18 mouse cellular contexts compared by ENCODE assay signal in genomic region chr3:89643391-89643790, GRCm38 (mm10).
DNase-seq lines count a peak whose midpoint lies in the region; ATAC-seq and TF ChIP-seq lines count a peak whose summit lies in the region.
"Had no signal": no experiment of that assay in that cellular context is flagged by ENCODE, and none has a peak within 500 bp of the region (broad histone marks: within the 10 kb centered on the region; RNA-seq: fewer than 3 reads in every experiment).

No protein-coding gene starts in this region.

- intact Hi-C loops in heart, postnatal 10 days (cut with DNase I), result no loop called here

- no peak overlapping the region for H3K4me2 ChIP-seq in heart, embryonic 13.5 days
- no peak overlapping the region for H3K4me2 ChIP-seq in hindbrain, embryonic 13.5 days
- H3K4me2 ChIP-seq in hindbrain, embryonic 16.5 days (ENCODE audit: low read length), result no peak overlapping the region
- H3K4me2 ChIP-seq: embryonic facial prominence, embryonic 12.5 days; forebrain, embryonic 13.5 days had no signal

- H3K9me3 ChIP-seq in heart, embryonic 13.5 days, result 0 out of 2 replicates have a peak, but pooled peaks cover 3% of the 10 kb centered on the region
- no peaks in the 10 kb centered on the region for H3K9me3 ChIP-seq in hindbrain, embryonic 13.5 days
- H3K9me3 ChIP-seq in hindbrain, embryonic 16.5 days (ENCODE audit: control insufficient read depth, low read length), result no peaks in the 10 kb centered on the region
- no peaks in the 10 kb centered on the region for H3K9me3 ChIP-seq in MEL (replicated peaks; ENCODE audit: insufficient read depth, low read length)
- H3K9me3 ChIP-seq: embryonic facial prominence, embryonic 12.5 days; forebrain, embryonic 13.5 days; heart, embryonic 10.5 days had no signal

- TF ChIP-seq RAD21 in MEL (IDR thresholded peaks at IDR 0.05; ENCODE audit: low read depth, low read length), result no peak

- H3K4me1 ChIP-seq in heart, embryonic 13.5 days, result peaks cover 43% of the 10 kb centered on the region
- H3K4me1 ChIP-seq in hindbrain, embryonic 13.5 days (replicated peaks), result peaks cover 46% of the 10 kb centered on the region
- peaks cover 24% of the 10 kb centered on the region for H3K4me1 ChIP-seq in hindbrain, embryonic 16.5 days (ENCODE audit: control insufficient read depth, insufficient read depth, low read depth, low read length)
- H3K4me1 ChIP-seq in MEL (ENCODE audit: control insufficient read depth in 1 of 2, insufficient read depth in 2 of 2, low read length in 2 of 2), result no peaks in the 10 kb centered on the region

- peak in 1 of 2 experiments; percentile 38; a peak in 2 of 4 replicates for TF ChIP-seq EP300 in MEL (IDR thresholded peaks at IDR 0.05; ENCODE audit: low read depth in 1 of 2, low read length in 2 of 2)

- H3K36me3 ChIP-seq in heart, embryonic 13.5 days, result no peaks in the 10 kb centered on the region
- H3K36me3 ChIP-seq in hindbrain, embryonic 13.5 days, result no peaks in the 10 kb centered on the region
- no peaks in the 10 kb centered on the region for H3K36me3 ChIP-seq in hindbrain, embryonic 16.5 days (ENCODE audit: control insufficient read depth, insufficient read depth, low read length)
- no peaks in the 10 kb centered on the region for H3K36me3 ChIP-seq in MEL (ENCODE audit: control insufficient read depth in 1 of 2, insufficient read depth in 2 of 2, low read length in 2 of 2)
- H3K36me3 ChIP-seq: embryonic facial prominence, embryonic 12.5 days; heart, embryonic 10.5 days had no signal

- DNase-seq in heart, postnatal 10 days, result no peak
- DNase-seq in MEL (ENCODE audit: low read depth, low spot score), result peak; percentile 55
- DNase-seq in brain, embryonic 14.5 days (ENCODE audit: low read depth), result peak; percentile 30
- DNase-seq: adrenal gland, postnatal 10 days; cerebellum, adult 11-12 months; cerebellum, adult 9-10 months; cerebellum, postnatal 25 days; gastrocnemius, postnatal 10 days; heart, adult 18-20 months; heart, postnatal 4 days; kidney, adult 2 months had no signal

- H3K4me3 ChIP-seq in heart, embryonic 13.5 days, result no peak overlapping the region
- H3K4me3 ChIP-seq in hindbrain, embryonic 13.5 days, result no peak overlapping the region
- H3K4me3 ChIP-seq in hindbrain, embryonic 16.5 days (ENCODE audit: low read length), result no peak overlapping the region
- no peak overlapping the region for H3K4me3 ChIP-seq in MEL (ENCODE audit: control insufficient read depth in 1 of 2, insufficient read depth in 1 of 2, low read depth in 2 of 2, low read length in 2 of 2)
- H3K4me3 ChIP-seq: embryonic facial prominence, embryonic 12.5 days; forebrain, embryonic 13.5 days; heart, embryonic 10.5 days had no signal

- no peak for TF ChIP-seq CTCF in MEL (IDR thresholded peaks at IDR 0.05 in 2 of 3, conservative IDR thresholded peaks at IDR 0.05 in 1 of 3; ENCODE audit: control insufficient read depth in 1 of 3, insufficient read depth in 1 of 3, low read depth in 2 of 3, low read length in 3 of 3, poor library complexity in 1 of 3, severe bottlenecking in 1 of 3)
- no peak for TF ChIP-seq CTCF in brain, embryonic 14.5 days (IDR thresholded peaks at IDR 0.05; ENCODE audit: borderline replicate concordance, extremely low read depth, insufficient read depth, insufficient read length)

- no peak overlapping the region for H3K27ac ChIP-seq in heart, embryonic 13.5 days (replicated peaks)
- H3K27ac ChIP-seq in hindbrain, embryonic 13.5 days, result peak overlapping the region; percentile 13; the same call in 1 of the 2 replicates
- no peak overlapping the region for H3K27ac ChIP-seq in hindbrain, embryonic 16.5 days (ENCODE audit: low read depth, low read length)
- no peak overlapping the region for H3K27ac ChIP-seq in MEL (ENCODE audit: control insufficient read depth, low read depth, low read length)
- H3K27ac ChIP-seq: embryonic facial prominence, embryonic 12.5 days; forebrain, embryonic 13.5 days had no signal

- 32% methylated on average over 8 of the region's 8 CpGs for WGBS in heart, embryonic 13.5 days
- WGBS in hindbrain, embryonic 13.5 days, result 65% methylated on average over 8 of the region's 8 CpGs
- WGBS in hindbrain, embryonic 16.5 days, result 60% methylated on average over 8 of the region's 8 CpGs

- no peak for ATAC-seq in heart, embryonic 13.5 days (ENCODE audit: extremely low read depth, insufficient number of reproducible peaks, low FRiP score, low TSS enrichment)
- no peak for ATAC-seq in hindbrain, embryonic 13.5 days (ENCODE audit: low FRiP score)
- no peak for ATAC-seq in hindbrain, embryonic 16.5 days
- ATAC-seq: forebrain, embryonic 13.5 days; intestine, embryonic 16.5 days had no signal

- H3K79me2 ChIP-seq in MEL (ENCODE audit: control insufficient read depth, insufficient read depth, low read length, poor library complexity), result no peaks in the 10 kb centered on the region

- no peak for TF ChIP-seq POLR2A in MEL (IDR thresholded peaks at IDR 0.05; ENCODE audit: control insufficient read depth in 1 of 2, insufficient read depth in 1 of 2, low read depth in 1 of 2, low read length in 2 of 2, poor library complexity in 1 of 2)
- TF ChIP-seq POLR2A in brain, embryonic 14.5 days (IDR thresholded peaks at IDR 0.05; ENCODE audit: borderline replicate concordance, extremely low read depth, insufficient read depth, insufficient read length, poor library complexity, severe bottlenecking), result no peak

- peak overlapping the region; percentile 21; the same call in 1 of the 2 replicates for H3K9ac ChIP-seq in heart, embryonic 13.5 days
- no peak overlapping the region for H3K9ac ChIP-seq in hindbrain, embryonic 13.5 days
- H3K9ac ChIP-seq in hindbrain, embryonic 16.5 days (ENCODE audit: low read depth, low read length), result no peak overlapping the region; the same call in 1 of the 2 replicates
- no peak overlapping the region for H3K9ac ChIP-seq in MEL (ENCODE audit: control insufficient read depth, low read depth, low read length, poor library complexity, severe bottlenecking)
- H3K9ac ChIP-seq: embryonic facial prominence, embryonic 12.5 days; forebrain, embryonic 13.5 days had no signal

- H3K27me3 ChIP-seq in heart, embryonic 13.5 days (replicated peaks), result no peaks in the 10 kb centered on the region
- peaks cover 35% of the 10 kb centered on the region for H3K27me3 ChIP-seq in hindbrain, embryonic 13.5 days
- no peaks in the 10 kb centered on the region for H3K27me3 ChIP-seq in hindbrain, embryonic 16.5 days (replicated peaks; ENCODE audit: control insufficient read depth, insufficient read depth, low read length)
- H3K27me3 ChIP-seq in MEL (ENCODE audit: control insufficient read depth in 1 of 2, insufficient read depth in 2 of 2, low read length in 2 of 2), result peaks cover 15 to 18% of the 10 kb centered on the region in 2 experiments
- H3K27me3 ChIP-seq: embryonic facial prominence, embryonic 12.5 days; forebrain, embryonic 13.5 days had no signal

TF ChIP-seq in MEL, 35 proteins besides CTCF, POLR2A, EP300 and RAD21:
- TF ChIP-seq CHD1 (IDR thresholded peaks at IDR 0.05; ENCODE audit: low read depth, low read length) (no peak), TAL1 (IDR thresholded peaks at IDR 0.05; ENCODE audit: low read length) (peak; percentile 40; the same call in 1 of the 2 replicates), USF1 (IDR thresholded peaks at IDR 0.05; ENCODE audit: low read depth, low read length) (no peak), TBP (IDR thresholded peaks at IDR 0.05; ENCODE audit: low read depth, low read length) (no peak), POLR2AphosphoS2 (IDR thresholded peaks at IDR 0.05; ENCODE audit: low read length) (no peak), MXI1 (IDR thresholded peaks at IDR 0.05; ENCODE audit: low read depth, low read length) (no peak), MAZ (IDR thresholded peaks at IDR 0.05; ENCODE audit: low read depth, low read length) (no peak), UBTF (IDR thresholded peaks at IDR 0.05; ENCODE audit: borderline replicate concordance, insufficient read depth, low read depth, low read length) (no peak), KAT2A (conservative IDR thresholded peaks at IDR 0.05; ENCODE audit: low read depth, low read length) (no peak), TCF12 (IDR thresholded peaks at IDR 0.05; ENCODE audit: low read depth, low read length) (peak; percentile 15; the same call in 1 of the 2 replicates), ELF1 (IDR thresholded peaks at IDR 0.05; ENCODE audit: low read depth, low read length) (no peak), BHLHE40 (IDR thresholded peaks at IDR 0.05; ENCODE audit: borderline replicate concordance, low read depth, low read length) (no peak), ETS1 (IDR thresholded peaks at IDR 0.05; ENCODE audit: low read depth, low read length) (no peak), MAFK (IDR thresholded peaks at IDR 0.05; ENCODE audit: borderline replicate concordance, low read depth, low read length) (no peak), GATA1 (IDR thresholded peaks at IDR 0.05; ENCODE audit: low read depth, low read length) (peak; percentile 28; the same call in 1 of the 2 replicates), MEF2A (IDR thresholded peaks at IDR 0.05; ENCODE audit: extremely low read depth, insufficient replicate concordance, low read depth, low read length, poor library complexity, severe bottlenecking) (no peak), GABPA (IDR thresholded peaks at IDR 0.05; ENCODE audit: low read depth, low read length) (no peak), ZC3H11A (IDR thresholded peaks at IDR 0.05; ENCODE audit: low read depth, low read length) (no peak), ZNF384 (IDR thresholded peaks at IDR 0.05; ENCODE audit: low read depth, low read length) (no peak), POLR2AphosphoS5 (IDR thresholded peaks at IDR 0.05; ENCODE audit: borderline replicate concordance, low read depth, low read length) (no peak), NELFE (IDR thresholded peaks at IDR 0.05; ENCODE audit: low read depth, low read length) (no peak), ZKSCAN1 (IDR thresholded peaks at IDR 0.05; ENCODE audit: low read depth, low read length) (no peak)

Comparison
In these comparisons a context has a peak if more than half of its experiments do, and no peak if none do; other contexts are left out.
1. DNase-seq: peak in MEL (single experiment) and brain, embryonic 14.5 days (single experiment); none in heart, postnatal 10 days (0 of 2).